Mouse (Mus musculus): Measurements from ENCODE around the gene Gm49383.

Gm49383 gene

GRCm38 (mm10) chr12:69196444-69197377 lies at the start of gene Gm49383:
TSS of gene Gm49383 (minus strand) at chr12:69197104.
- peak; percentile 78 for DNase-seq (ENCODE audit: extremely low spot score, low spot score)

DNA sequence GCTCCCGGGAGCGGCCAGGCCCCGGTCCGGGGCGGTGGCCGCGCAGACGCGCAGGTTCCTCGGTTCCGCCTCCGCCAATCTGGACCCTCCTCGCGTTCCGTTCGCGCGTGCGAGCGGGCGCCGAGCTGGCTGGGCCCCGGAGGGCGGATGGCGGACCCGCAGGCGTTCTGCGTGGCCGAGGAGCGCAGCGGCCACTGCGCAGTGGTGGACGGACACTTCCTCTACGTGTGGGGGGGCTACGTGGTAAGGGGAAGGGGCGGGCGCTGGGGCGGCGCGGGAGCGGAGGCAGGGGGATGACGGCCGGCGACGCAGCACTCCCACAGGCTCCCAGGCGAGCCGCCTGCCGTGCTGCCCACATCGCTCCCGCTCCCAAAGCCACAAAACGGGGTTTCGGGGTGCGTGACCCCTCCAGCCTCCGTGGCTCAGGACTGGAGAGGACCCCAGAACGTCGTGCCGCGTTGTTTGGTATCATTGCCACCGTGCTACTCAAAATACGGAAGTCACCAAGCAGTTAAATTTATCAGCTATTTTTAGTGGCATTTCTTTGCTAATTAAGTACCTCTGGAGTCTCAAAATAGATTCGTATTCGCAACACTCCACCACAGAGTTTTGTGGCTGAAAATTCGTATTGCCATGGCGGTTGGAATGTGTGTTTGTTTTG lies 45.0 kb upstream of the Gm49383 start:
- peak; percentile 83 for DNase-seq (ENCODE audit: extremely low spot score, low spot score)

DNA sequence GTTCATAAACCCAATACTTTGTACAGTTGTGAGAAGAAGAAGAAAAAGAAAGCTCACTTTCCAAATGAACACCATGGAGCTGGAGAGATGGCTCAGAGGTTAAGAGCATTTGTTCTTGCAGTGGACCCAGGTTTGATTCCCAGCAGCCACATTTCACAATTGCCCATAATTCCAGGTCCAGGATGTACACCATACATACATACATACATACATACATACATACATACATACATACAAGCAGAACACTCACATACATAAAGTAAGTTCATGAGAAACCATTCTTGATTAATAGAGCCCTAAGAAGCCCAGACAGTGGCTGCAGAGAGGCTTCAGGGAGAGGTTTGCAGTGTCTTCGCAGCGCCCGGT lies 44.5 kb upstream of the Gm49383 start:
- DNase-seq (ENCODE audit: extremely low spot score, low spot score) = peak; percentile 16

GRCm38 (mm10) chr12:69240876-69241275 lies 44.0 kb upstream of the Gm49383 start, which contains the start of gene Klhdc1:
TSS of gene Klhdc1 (plus strand) at chr12:69241176.
- DNase-seq (ENCODE audit: extremely low spot score, low spot score) = no peak

DNA sequence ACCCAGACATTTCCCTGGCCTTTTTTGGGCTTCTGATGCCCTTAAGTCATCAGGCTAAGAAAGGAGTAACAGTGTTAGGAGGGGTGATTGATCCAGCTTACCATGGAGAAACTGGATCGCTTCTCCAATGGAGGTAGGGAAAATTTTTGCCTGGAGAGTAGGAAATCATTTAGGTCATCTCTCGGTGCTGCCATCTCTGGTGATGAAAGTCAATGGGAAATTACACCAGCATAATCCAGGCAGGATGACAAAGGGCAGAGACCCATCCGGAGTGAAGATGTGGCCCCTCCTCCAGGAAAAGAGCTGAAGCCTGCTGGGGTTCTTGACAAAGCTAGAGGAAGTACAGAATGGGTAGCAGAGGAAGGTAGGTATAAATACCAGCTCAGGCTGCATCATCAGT lies 41.4 kb upstream of the Gm49383 start:
- DNase-seq (ENCODE audit: extremely low spot score, low spot score) = no peak

- DNase-seq (ENCODE audit: extremely low spot score, low spot score) = no peak
Measured at GRCm38 (mm10) chr12:69235782-69236181, 38.9 kb upstream of the Gm49383 start.

DNA sequence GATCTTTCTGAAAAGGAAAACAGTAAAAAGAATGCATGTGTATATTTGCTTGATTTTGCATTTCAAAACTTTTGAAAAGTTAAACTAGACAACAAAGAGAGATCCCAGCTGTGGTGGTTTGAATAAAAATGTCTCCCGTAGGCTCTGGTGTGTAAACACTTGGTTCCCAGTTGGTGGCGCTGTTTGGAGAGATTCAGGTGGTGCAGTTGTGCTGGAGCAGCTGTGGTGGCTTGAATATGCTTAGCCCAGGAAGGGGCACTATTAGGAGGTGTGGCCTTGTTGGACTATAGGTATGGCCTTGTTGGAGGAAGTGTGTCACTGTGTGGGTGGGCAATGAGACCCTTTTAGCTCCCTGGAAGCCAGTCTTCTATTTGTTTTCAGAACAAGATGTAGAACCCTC lies 32.3 kb upstream of the Gm49383 start:
- DNase-seq (ENCODE audit: extremely low spot score, low spot score) = no peak

DNA sequence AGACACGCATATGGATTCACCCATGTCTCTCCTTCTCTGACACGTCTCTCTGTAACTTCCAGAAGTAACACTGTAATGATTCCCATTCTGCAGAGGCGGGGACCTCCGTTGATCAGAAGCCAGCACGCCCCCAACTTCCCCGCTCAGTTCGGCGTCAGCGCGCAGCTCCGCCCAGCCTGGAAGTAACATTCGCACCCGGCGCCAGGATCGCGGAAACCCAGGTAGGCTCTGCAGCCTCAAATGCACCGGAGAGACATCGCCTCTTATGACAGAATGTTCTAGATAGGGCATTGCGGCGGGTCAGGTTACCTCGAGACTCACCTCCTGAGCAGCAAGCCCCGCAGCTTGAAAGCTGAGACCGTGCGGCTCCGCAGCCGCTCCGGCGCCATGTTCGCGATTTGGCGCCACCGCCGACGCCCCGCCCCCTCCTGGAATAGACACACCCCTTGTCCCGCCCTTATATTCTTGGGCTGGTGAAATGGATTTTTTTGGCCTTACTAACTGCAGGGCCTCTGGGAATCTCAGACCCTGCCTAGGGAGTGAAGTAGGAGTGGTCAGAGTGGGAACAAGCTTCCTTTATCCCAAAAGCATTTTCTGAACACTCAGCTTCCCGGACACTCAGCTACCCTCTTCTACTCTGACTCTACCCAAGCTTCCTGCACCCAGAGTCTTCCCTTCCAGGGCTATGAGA lies 31.0 kb upstream of the Gm49383 start, which contains the start of gene Pole2:
TSS of gene Pole2 (minus strand) at position 420 of the 691 bp plus-strand sequence.
- peak; percentile 91 for DNase-seq (ENCODE audit: extremely low spot score, low spot score)

- no peak for DNase-seq (ENCODE audit: extremely low spot score, low spot score)
Measured at GRCm38 (mm10) chr12:69220613-69221277, 23.8 kb upstream of the Gm49383 start.

GRCm38 (mm10) chr12:69216587-69216986 lies 19.7 kb upstream of the Gm49383 start:
- no peak for DNase-seq (ENCODE audit: extremely low spot score, low spot score)

DNA sequence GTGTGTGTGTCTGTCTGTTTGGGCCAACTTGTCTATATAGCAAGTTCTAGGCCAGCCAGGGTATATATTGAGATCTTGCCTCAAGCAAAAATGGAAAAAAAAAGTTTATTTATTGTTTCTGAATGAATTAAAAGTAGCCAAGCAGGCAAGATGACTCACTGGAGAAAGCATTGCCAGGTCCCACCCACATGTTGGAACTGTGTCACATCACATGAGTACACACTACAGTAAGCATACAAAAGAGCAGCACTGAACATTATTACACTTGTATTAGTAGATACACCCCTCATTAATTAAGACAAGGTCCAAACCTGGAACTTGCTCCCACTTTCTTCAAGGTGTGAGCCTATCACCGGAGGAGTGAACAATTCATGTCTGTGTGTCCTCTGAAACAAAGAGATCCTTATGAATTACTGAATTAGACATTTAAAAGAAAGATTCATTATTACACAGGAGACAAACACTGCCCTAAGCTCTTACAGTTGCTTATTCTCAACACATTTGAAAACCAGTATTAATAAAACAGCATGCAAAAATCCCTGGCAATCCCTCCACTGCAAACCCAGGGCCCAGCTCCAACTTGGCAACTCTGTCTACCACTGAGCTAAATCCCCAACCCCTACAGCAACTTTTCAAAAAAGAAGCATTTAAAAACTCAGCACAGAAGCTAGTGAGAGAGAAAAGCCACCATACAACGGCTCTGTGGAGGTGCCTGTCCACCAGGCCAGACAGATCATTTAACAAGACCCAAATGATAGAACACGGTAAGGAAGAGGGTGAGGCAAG lies 18.3 kb upstream of the Gm49383 start:
- DNase-seq (ENCODE audit: extremely low spot score, low spot score) = no peak

DNA sequence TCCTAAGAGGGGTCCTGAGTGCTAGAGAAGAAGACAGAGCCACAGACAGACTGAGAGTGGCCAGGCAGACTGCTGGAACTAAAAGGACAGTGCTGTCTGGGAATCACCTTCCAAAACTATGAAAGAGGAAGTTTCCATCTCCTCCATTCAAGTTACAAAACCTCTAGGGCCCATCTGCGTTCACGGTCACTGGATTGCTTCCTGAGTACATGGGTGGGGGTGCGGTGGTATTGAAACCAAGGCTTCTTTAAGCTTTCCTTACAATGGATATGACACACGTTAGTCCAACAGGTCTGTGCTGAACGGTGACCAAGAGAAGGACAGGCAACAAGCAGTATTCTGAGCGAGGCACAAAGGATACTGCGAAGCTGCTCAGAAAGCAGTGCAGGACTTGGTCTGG lies 17.5 kb upstream of the Gm49383 start:
- no peak for DNase-seq (ENCODE audit: extremely low spot score, low spot score)

DNA sequence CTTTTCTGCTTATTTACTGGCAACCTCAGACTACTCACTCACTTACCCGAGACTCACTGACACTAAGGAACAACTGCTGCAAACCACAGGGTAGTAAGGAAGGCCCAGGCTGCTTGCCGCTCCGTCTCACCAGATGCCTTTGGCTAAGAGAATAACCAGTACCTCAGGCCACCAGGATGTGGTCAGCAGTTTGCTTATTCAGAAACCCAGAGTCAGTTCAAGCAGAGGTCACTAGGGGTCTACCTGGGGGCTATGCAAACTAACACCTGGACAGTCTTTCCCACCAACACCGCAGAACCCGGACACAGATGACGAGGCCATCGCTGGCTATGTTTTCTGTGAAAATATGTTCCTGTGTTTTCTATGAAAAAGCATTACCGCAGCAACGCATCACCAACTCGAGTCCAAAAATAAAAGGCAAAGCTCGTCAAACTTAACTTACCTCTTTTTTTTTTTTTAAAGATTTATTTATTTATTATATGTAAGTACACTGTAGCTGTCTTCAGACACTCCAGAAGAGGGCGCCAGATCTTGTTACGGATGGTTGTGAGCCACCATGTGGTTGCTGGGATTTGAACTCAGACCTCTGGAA lies 16.4 kb upstream of the Gm49383 start:
- DNase-seq (ENCODE audit: extremely low spot score, low spot score) = no peak

GRCm38 (mm10) chr12:69211057-69211456 lies 14.2 kb upstream of the Gm49383 start:
- DNase-seq (ENCODE audit: extremely low spot score, low spot score) = no peak

GRCm38 (mm10) chr12:69210056-69210979 lies 13.4 kb upstream of the Gm49383 start:
- no peak for DNase-seq (ENCODE audit: extremely low spot score, low spot score)

DNA sequence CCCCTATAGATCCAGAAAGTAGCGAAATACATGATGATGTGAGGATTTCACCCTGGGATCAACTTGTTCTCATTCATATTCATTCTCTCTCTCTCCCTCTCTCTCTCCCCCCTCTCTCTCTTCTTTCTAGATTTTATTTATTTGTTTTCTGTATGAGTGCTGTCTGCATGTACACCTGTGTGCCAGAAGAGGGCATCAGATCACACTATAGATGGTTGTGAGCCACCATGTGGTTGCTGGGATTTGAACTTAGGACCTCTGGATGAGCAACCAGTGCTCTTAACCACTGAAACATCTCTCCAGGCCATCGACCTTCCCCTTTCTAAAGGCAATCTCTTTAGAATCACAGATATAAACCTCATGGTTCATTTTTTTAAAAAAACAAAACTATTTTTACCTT lies 11.6 kb upstream of the Gm49383 start:
- no peak for DNase-seq (ENCODE audit: extremely low spot score, low spot score)

- DNase-seq (ENCODE audit: extremely low spot score, low spot score) = no peak
Measured at GRCm38 (mm10) chr12:69207926-69208325, 11.0 kb upstream of the Gm49383 start.

DNA sequence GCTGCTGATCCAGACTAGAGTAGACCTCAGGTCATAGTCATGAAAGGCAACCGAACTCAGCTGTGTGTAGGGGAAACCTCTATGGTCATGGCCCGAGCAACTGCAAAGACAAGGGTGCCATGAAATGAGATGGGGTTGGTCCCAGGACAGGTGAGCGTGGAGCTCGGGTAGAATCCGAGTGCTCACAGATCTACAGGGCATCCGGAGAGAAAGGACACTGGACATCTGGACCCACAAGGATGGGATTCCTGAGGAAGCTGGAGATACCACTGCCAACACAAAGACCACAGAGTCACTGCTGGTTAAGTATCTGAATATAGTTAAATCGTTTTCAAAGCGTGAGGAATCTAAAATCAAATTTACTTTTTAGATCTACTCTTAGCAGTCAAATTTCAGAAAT lies 10.5 kb upstream of the Gm49383 start:
- DNase-seq (ENCODE audit: extremely low spot score, low spot score) = no peak
